ENCODE assay signal across 8 mouse cellular contexts in the genomic region with DNA sequence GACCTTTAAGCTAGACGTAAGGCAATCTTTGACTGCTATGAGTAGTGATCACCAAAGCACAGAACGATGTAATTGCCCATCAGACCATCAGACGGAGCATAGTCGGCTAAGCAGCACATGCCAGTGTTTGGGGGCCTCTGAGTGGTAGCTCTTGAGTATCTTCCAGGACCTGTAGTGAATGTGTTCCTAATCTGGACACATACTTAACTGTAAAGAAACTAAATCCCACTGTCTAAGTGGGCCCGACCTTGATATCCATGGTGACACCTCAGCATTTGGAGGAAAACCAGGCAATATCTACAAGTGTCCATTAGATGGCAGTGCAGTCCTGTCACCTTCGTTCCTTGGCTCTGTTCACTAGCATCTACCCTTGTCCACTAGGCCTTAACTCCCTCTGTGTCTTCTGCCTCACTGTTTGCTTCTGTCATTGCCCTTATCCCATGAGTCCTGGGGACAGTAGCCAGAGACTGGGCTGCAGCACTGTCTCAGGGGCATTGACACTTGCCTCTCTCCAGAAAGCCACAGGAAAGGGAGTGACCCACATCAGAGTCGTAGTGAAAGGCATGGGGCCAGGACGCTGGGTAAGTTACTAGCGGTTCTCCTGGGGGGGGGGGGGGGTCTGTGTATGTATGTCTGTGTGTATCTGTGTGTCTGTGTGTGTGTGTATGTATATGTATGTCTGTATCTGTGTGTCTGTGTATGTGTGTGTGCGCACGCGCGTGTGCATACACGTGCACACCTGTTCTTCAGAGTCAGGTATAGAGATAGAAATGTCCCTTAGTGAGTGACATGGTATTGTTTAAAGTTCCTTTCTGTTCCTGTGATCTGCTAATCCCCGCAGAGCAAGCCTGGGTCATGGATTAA. TPM values are rescaled to one million over a fixed set of nuclear protein-coding genes. Genes with fewer than 3 reads are reported as not detected.
DNase-seq lines count a peak whose midpoint lies in the region; ATAC-seq and TF ChIP-seq lines count a peak whose summit lies in the region.

No protein-coding gene starts in this region.

- no peak overlapping the region for H3K27ac ChIP-seq in kidney, embryonic 15.5 days
- H3K27ac ChIP-seq in liver, adult 2 months (replicated peaks; ENCODE audit: insufficient read depth, low read depth, low read length), result no peak overlapping the region

- H3K4me3 ChIP-seq in kidney, embryonic 15.5 days (replicated peaks), result no peak overlapping the region
- H3K4me3 ChIP-seq in liver, adult 2 months (ENCODE audit: insufficient read depth, low read depth, low read length), result no peak overlapping the region

- H3K4me1 ChIP-seq in kidney, embryonic 15.5 days, result no peaks in the 10 kb centered on the region
- H3K4me1 ChIP-seq in liver, adult 2 months (ENCODE audit: control insufficient read depth, insufficient read depth, low read length), result peaks cover 7% of the 10 kb centered on the region

- no peak overlapping the region for H3K4me2 ChIP-seq in kidney, embryonic 15.5 days

- peaks cover 62% of the 10 kb centered on the region for H3K36me3 ChIP-seq in kidney, embryonic 15.5 days
- peaks cover 8% of the 10 kb centered on the region; the same call in 1 of the 2 replicates for H3K36me3 ChIP-seq in liver, adult 2 months (ENCODE audit: control insufficient read depth, insufficient read depth, low read length)

- DNase-seq in B cell, adult 2 months, result peak; percentile 48 to 54
- DNase-seq in MEL-GATA-1-ER (ENCODE audit: extremely low read depth, low read depth), result peak; percentile 54
- peak; percentile 74 to 84 for DNase-seq in cerebellum, postnatal 10 days
- peak; percentile 21 to 33 for DNase-seq in gastrocnemius, adult 8-10 months (ENCODE audit: low spot score in 2 of 2)
- DNase-seq in liver, adult 2 months (ENCODE audit: extremely low read depth, low read depth, low spot score), result peak; percentile 60
- peak; percentile 59 for DNase-seq in thymus, postnatal 25 days

- H3K9ac ChIP-seq in kidney, embryonic 15.5 days, result no peak overlapping the region
- H3K9ac ChIP-seq in liver, adult 2 months (ENCODE audit: low read depth, low read length), result no peak overlapping the region

- H3K27me3 ChIP-seq in kidney, embryonic 15.5 days, result no peaks in the 10 kb centered on the region
- no peaks in the 10 kb centered on the region for H3K27me3 ChIP-seq in liver, adult 2 months (ENCODE audit: control insufficient read depth, insufficient read depth, low read length)

- 0 out of 2 replicates have a peak, but pooled peaks have one; percentile 41 for ATAC-seq in kidney, embryonic 15.5 days (replicated peaks; ENCODE audit: low FRiP score)
- peak; percentile 66 for ATAC-seq in monocyte, adult 5-6 weeks (replicated peaks; ENCODE audit: insufficient number of reproducible peaks, low FRiP score, low TSS enrichment, poor library complexity, severe bottlenecking)

- TF ChIP-seq CTCF in liver, adult 2 months (IDR thresholded peaks at IDR 0.05; ENCODE audit: low read depth, low read length), result peak; percentile 72

- no peak for TF ChIP-seq POLR2A in liver, adult 2 months (IDR thresholded peaks at IDR 0.05; ENCODE audit: extremely low read depth, insufficient read depth, low read length)

- 80% methylated on average over 15 of the region's 15 CpGs for WGBS in kidney, embryonic 15.5 days
- WGBS in liver, adult 2 months, result 79% methylated on average over 15 of the region's 15 CpGs

- no peaks in the 10 kb centered on the region for H3K9me3 ChIP-seq in kidney, embryonic 15.5 days (replicated peaks)

- no peaks in the 10 kb centered on the region for H3K79me2 ChIP-seq in liver, adult 2 months (ENCODE audit: control insufficient read depth, insufficient read depth, low read length)

RNA-seq across cellular contexts. Expression of a gene that starts 8.3 kb away (rescaled TPM):
- total RNA-seq in gastrocnemius, adult 8-10 months (2022), result 10 to 100 TPM; 25.3 to 29.7 (median 26.6) TPM
- polyA plus RNA-seq in kidney, embryonic 15.5 days (2015; fragmentation: Nextera tagmentation; extraction: Ambion mirVana), result 64.9 and 67.7 TPM in 2 replicates
- total RNA-seq in liver, adult 2 months (2014; rRNA removed), result 23.2 and 30.2 TPM in 2 replicates
- 18.6 and 22.7 TPM in 2 replicates for polyA plus RNA-seq in liver, adult 2 months (2012; rRNA removed)
- total RNA-seq in monocyte, adult 5-6 weeks (2017), result 29.4 to 32.5 TPM (median 29.8 TPM) in 3 replicates

RNA-seq across cellular contexts. Expression of a gene that starts 8.7 kb away (rescaled TPM):
- total RNA-seq in gastrocnemius, adult 8-10 months (2022), result 10 to 100 TPM; 26.4 to 34.9 (median 30.2) TPM
- polyA plus RNA-seq in kidney, embryonic 15.5 days (2015; fragmentation: Nextera tagmentation; extraction: Ambion mirVana), result 73.8 and 80.9 TPM in 2 replicates
- 32.4 and 35.4 TPM in 2 replicates for total RNA-seq in liver, adult 2 months (2014; rRNA removed)
- 26.4 and 27.0 TPM in 2 replicates for polyA plus RNA-seq in liver, adult 2 months (2012; rRNA removed)
- 11.3 to 20.0 TPM (median 15.8 TPM) in 3 replicates for total RNA-seq in monocyte, adult 5-6 weeks (2017)

RNA-seq across cellular contexts. Expression of a gene that starts 53.8 kb away (rescaled TPM):
- total RNA-seq in gastrocnemius, adult 8-10 months (2022), result 1 to 10 TPM in 1 of 4 experiments, under 1 TPM in 3; 0.46 to 1.3 (median 0.93) TPM
- 3.2 and 4.4 TPM in 2 replicates for polyA plus RNA-seq in kidney, embryonic 15.5 days (2015; fragmentation: Nextera tagmentation; extraction: Ambion mirVana)
- 0.09 and 0.27 TPM in 2 replicates for total RNA-seq in liver, adult 2 months (2014; rRNA removed)
- 0.20 and 0.38 TPM in 2 replicates for polyA plus RNA-seq in liver, adult 2 months (2012; rRNA removed)
- total RNA-seq in monocyte, adult 5-6 weeks (2017), result 0.21 to 7.4 TPM (median 0.76 TPM) in 3 replicates

RNA-seq across cellular contexts. Expression of a gene that starts 55.5 kb away (rescaled TPM):
- 10 to 100 TPM; 22.8 to 29.3 (median 23.3) TPM for total RNA-seq in gastrocnemius, adult 8-10 months (2022)
- polyA plus RNA-seq in kidney, embryonic 15.5 days (2015; fragmentation: Nextera tagmentation; extraction: Ambion mirVana), result 18.5 and 19.1 TPM in 2 replicates
- 5.3 and 5.8 TPM in 2 replicates for total RNA-seq in liver, adult 2 months (2014; rRNA removed)
- 7.9 and 8.0 TPM in 2 replicates for polyA plus RNA-seq in liver, adult 2 months (2012; rRNA removed)
- total RNA-seq in monocyte, adult 5-6 weeks (2017), result 7.2 to 12.1 TPM (median 8.7 TPM) in 3 replicates

Comparison
In these comparisons a context has a peak if more than half of its experiments do, and no peak if none do; other contexts are left out.
1. DNase-seq: peak in every context shown above with its lines; median percentile 79 in cerebellum, postnatal 10 days; 60 in liver, adult 2 months; 59 in thymus, postnatal 25 days; 54 in MEL-GATA-1-ER; 51 in B cell, adult 2 months; 27 in gastrocnemius, adult 8-10 months.